Mouse (Mus musculus): ENCODE results near the gene Ndnf. TPM values are rescaled to one million over a fixed set of nuclear protein-coding genes. Genes with fewer than 3 reads are reported as not detected.

The Ndnf gene
- polyA plus RNA-seq, 1 experiment = 0.43 TPM

GRCm38 (mm10) chr6:65666295-65666694, 5.1 kb upstream of the Ndnf start:
- Histone ChIP-seq H3K9me3 (replicated peaks; ENCODE audit: control insufficient read depth, insufficient read depth, low read length, poor library complexity, severe bottlenecking) (no peaks in the 10 kb centered on the region), H3K4me1 (ENCODE audit: control insufficient read depth, insufficient read depth, low read length) (no peaks in the 10 kb centered on the region), H3K9ac (ENCODE audit: low read depth, poor library complexity, severe bottlenecking) (no peak overlapping the region), H3K27ac (ENCODE audit: insufficient read depth, low read length) (no peak overlapping the region), H3K27me3 (ENCODE audit: control insufficient read depth, insufficient read depth, low read length, poor library complexity, severe bottlenecking) (no peaks in the 10 kb centered on the region), H3K4me3 (ENCODE audit: low read depth, low read length) (no peak overlapping the region), H3K36me3 (ENCODE audit: control insufficient read depth, insufficient read depth, low read length, poor library complexity, severe bottlenecking) (no peaks in the 10 kb centered on the region)
- TF ChIP-seq CTCF (IDR thresholded peaks at IDR 0.05; ENCODE audit: low read depth, low read length) (no peak), POLR2A (IDR thresholded peaks at IDR 0.05; ENCODE audit: insufficient read depth, low read length) (no peak), EP300 (IDR thresholded peaks at IDR 0.05; ENCODE audit: insufficient read depth, low read depth, low read length) (no peak)

GRCm38 (mm10) chr6:65669971-65670370, 1.4 kb upstream of the Ndnf start:
- H3K36me3 ChIP-seq (ENCODE audit: control insufficient read depth, insufficient read depth, low read length, poor library complexity, severe bottlenecking) = no peaks in the 10 kb centered on the region
- no peaks in the 10 kb centered on the region for H3K4me1 ChIP-seq (ENCODE audit: control insufficient read depth, insufficient read depth, low read length)
- no peak overlapping the region for H3K27ac ChIP-seq (ENCODE audit: insufficient read depth, low read length)
- no peak overlapping the region for H3K4me3 ChIP-seq (ENCODE audit: low read depth, low read length)
- no peak for TF ChIP-seq CTCF (IDR thresholded peaks at IDR 0.05; ENCODE audit: low read depth, low read length)
- no peak for TF ChIP-seq EP300 (IDR thresholded peaks at IDR 0.05; ENCODE audit: insufficient read depth, low read depth, low read length)
- TF ChIP-seq POLR2A (IDR thresholded peaks at IDR 0.05; ENCODE audit: insufficient read depth, low read length) = no peak
- no peak overlapping the region for H3K9ac ChIP-seq (ENCODE audit: low read depth, poor library complexity, severe bottlenecking)
- H3K9me3 ChIP-seq (replicated peaks; ENCODE audit: control insufficient read depth, insufficient read depth, low read length, poor library complexity, severe bottlenecking) = no peaks in the 10 kb centered on the region
- peaks cover 16% of the 10 kb centered on the region; the same call in 1 of the 2 replicates for H3K27me3 ChIP-seq (ENCODE audit: control insufficient read depth, insufficient read depth, low read length, poor library complexity, severe bottlenecking)

- Histone ChIP-seq H3K36me3 (ENCODE audit: control insufficient read depth, insufficient read depth, low read length, poor library complexity, severe bottlenecking) (no peaks in the 10 kb centered on the region), H3K4me1 (ENCODE audit: control insufficient read depth, insufficient read depth, low read length) (no peaks in the 10 kb centered on the region), H3K27ac (ENCODE audit: insufficient read depth, low read length) (no peak overlapping the region), H3K9me3 (replicated peaks; ENCODE audit: control insufficient read depth, insufficient read depth, low read length, poor library complexity, severe bottlenecking) (no peaks in the 10 kb centered on the region), H3K4me3 (ENCODE audit: low read depth, low read length) (peak overlapping the region; percentile 73), H3K27me3 (ENCODE audit: control insufficient read depth, insufficient read depth, low read length, poor library complexity, severe bottlenecking) (peaks cover 16% of the 10 kb centered on the region), H3K9ac (ENCODE audit: low read depth, poor library complexity, severe bottlenecking) (no peak overlapping the region; the same call in 1 of the 2 replicates)
- TF ChIP-seq CTCF (IDR thresholded peaks at IDR 0.05; ENCODE audit: low read depth, low read length) (no peak), POLR2A (IDR thresholded peaks at IDR 0.05; ENCODE audit: insufficient read depth, low read length) (no peak), EP300 (IDR thresholded peaks at IDR 0.05; ENCODE audit: insufficient read depth, low read depth, low read length) (no peak)
Observed at GRCm38 (mm10) chr6:65670981-65671411, 394 bp upstream of the Ndnf start.

- no peaks in the 10 kb centered on the region for H3K9me3 ChIP-seq (replicated peaks; ENCODE audit: control insufficient read depth, insufficient read depth, low read length, poor library complexity, severe bottlenecking)
- H3K4me1 ChIP-seq (ENCODE audit: control insufficient read depth, insufficient read depth, low read length) = no peaks in the 10 kb centered on the region
- no peak overlapping the region for H3K27ac ChIP-seq (ENCODE audit: insufficient read depth, low read length)
- peak overlapping the region; percentile 31; the same call in 1 of the 2 replicates for H3K9ac ChIP-seq (ENCODE audit: low read depth, poor library complexity, severe bottlenecking)
- H3K36me3 ChIP-seq (ENCODE audit: control insufficient read depth, insufficient read depth, low read length, poor library complexity, severe bottlenecking) = no peaks in the 10 kb centered on the region
- H3K27me3 ChIP-seq (ENCODE audit: control insufficient read depth, insufficient read depth, low read length, poor library complexity, severe bottlenecking) = peaks cover 16% of the 10 kb centered on the region
- peak overlapping the region; percentile 73 for H3K4me3 ChIP-seq (ENCODE audit: low read depth, low read length)
- TF ChIP-seq POLR2A (IDR thresholded peaks at IDR 0.05; ENCODE audit: insufficient read depth, low read length) = no peak
Observed at GRCm38 (mm10) chr6:65672131-65673031, 991 bp downstream of the Ndnf start.

GRCm38 (mm10) chr6:65693938-65694337, 22.5 kb downstream of the Ndnf start:
- H3K36me3 ChIP-seq (ENCODE audit: control insufficient read depth, insufficient read depth, low read length, poor library complexity, severe bottlenecking) = no peaks in the 10 kb centered on the region
- H3K9me3 ChIP-seq (replicated peaks; ENCODE audit: control insufficient read depth, insufficient read depth, low read length, poor library complexity, severe bottlenecking) = no peaks in the 10 kb centered on the region
- no peaks in the 10 kb centered on the region for H3K4me1 ChIP-seq (ENCODE audit: control insufficient read depth, insufficient read depth, low read length)
- H3K9ac ChIP-seq (ENCODE audit: low read depth, poor library complexity, severe bottlenecking) = no peak overlapping the region
- no peak overlapping the region for H3K4me3 ChIP-seq (ENCODE audit: low read depth, low read length)
- H3K27ac ChIP-seq (ENCODE audit: insufficient read depth, low read length) = no peak overlapping the region
- TF ChIP-seq CTCF (IDR thresholded peaks at IDR 0.05; ENCODE audit: low read depth, low read length) (no peak), EP300 (IDR thresholded peaks at IDR 0.05; ENCODE audit: insufficient read depth, low read depth, low read length) (no peak), POLR2A (IDR thresholded peaks at IDR 0.05; ENCODE audit: insufficient read depth, low read length) (no peak)
- no peaks in the 10 kb centered on the region for H3K27me3 ChIP-seq (ENCODE audit: control insufficient read depth, insufficient read depth, low read length, poor library complexity, severe bottlenecking)

GRCm38 (mm10) chr6:65720676-65721075, 49.3 kb downstream of the Ndnf start:
- no peak overlapping the region for H3K27ac ChIP-seq (ENCODE audit: insufficient read depth, low read length)
- no peaks in the 10 kb centered on the region for H3K36me3 ChIP-seq (ENCODE audit: control insufficient read depth, insufficient read depth, low read length, poor library complexity, severe bottlenecking)
- no peak overlapping the region for H3K4me3 ChIP-seq (ENCODE audit: low read depth, low read length)
- no peaks in the 10 kb centered on the region for H3K27me3 ChIP-seq (ENCODE audit: control insufficient read depth, insufficient read depth, low read length, poor library complexity, severe bottlenecking)
- H3K9ac ChIP-seq (ENCODE audit: low read depth, poor library complexity, severe bottlenecking) = no peak overlapping the region
- no peaks in the 10 kb centered on the region for H3K9me3 ChIP-seq (replicated peaks; ENCODE audit: control insufficient read depth, insufficient read depth, low read length, poor library complexity, severe bottlenecking)
- TF ChIP-seq CTCF (IDR thresholded peaks at IDR 0.05; ENCODE audit: low read depth, low read length) (no peak), EP300 (IDR thresholded peaks at IDR 0.05; ENCODE audit: insufficient read depth, low read depth, low read length) (no peak), POLR2A (IDR thresholded peaks at IDR 0.05; ENCODE audit: insufficient read depth, low read length) (no peak)
- no peaks in the 10 kb centered on the region for H3K4me1 ChIP-seq (ENCODE audit: control insufficient read depth, insufficient read depth, low read length)

All from ES-Bruce4 (cell line).